Mouse (Mus musculus): ENCODE measurements around the gene Zeb2. TPM values are rescaled to one million over a fixed set of nuclear protein-coding genes. Genes with fewer than 3 reads are reported as not detected.

Zeb2 gene
- polyA plus RNA-seq, 1 experiment from 2014 or later = 37.4 TPM

- Histone ChIP-seq H3K27ac (no peak overlapping the region), H3K4me2 (replicated peaks) (no peak overlapping the region), H3K4me1 (replicated peaks) (no peaks in the 10 kb centered on the region), H3K36me3 (no peaks in the 10 kb centered on the region), H3K4me3 (replicated peaks) (no peak overlapping the region), H3K9me3 (no peaks in the 10 kb centered on the region), H3K9ac (no peak overlapping the region), H3K27me3 (replicated peaks) (no peaks in the 10 kb centered on the region)
- no peak for ATAC-seq
- WGBS = 72% methylated on average over 2 of the region's 2 CpGs
These were observed 151.2 kb downstream of the Zeb2 start for GRCm38 (mm10) chr2:44965834-44966555.

- Histone ChIP-seq H3K36me3 (no peaks in the 10 kb centered on the region), H3K27me3 (replicated peaks) (no peaks in the 10 kb centered on the region), H3K27ac (no peak overlapping the region), H3K4me1 (replicated peaks) (no peaks in the 10 kb centered on the region), H3K9ac (no peak overlapping the region), H3K4me3 (replicated peaks) (no peak overlapping the region), H3K4me2 (replicated peaks) (no peak overlapping the region), H3K9me3 (no peaks in the 10 kb centered on the region)
- WGBS = 86% methylated on average over 5 of the region's 5 CpGs
- no peak for ATAC-seq
These were observed 154.6 kb downstream of the Zeb2 start for GRCm38 (mm10) chr2:44962620-44963019.

GRCm38 (mm10) chr2:44961192-44961591, 156.0 kb downstream of the Zeb2 start:
- Histone ChIP-seq H3K4me2 (replicated peaks) (no peak overlapping the region), H3K36me3 (no peaks in the 10 kb centered on the region), H3K4me1 (replicated peaks) (no peaks in the 10 kb centered on the region), H3K9ac (no peak overlapping the region), H3K4me3 (replicated peaks) (no peak overlapping the region), H3K27me3 (replicated peaks) (no peaks in the 10 kb centered on the region), H3K9me3 (no peaks in the 10 kb centered on the region), H3K27ac (no peak overlapping the region)
- no peak for ATAC-seq
- 85% methylated on average over 4 of the region's 4 CpGs for WGBS

- Histone ChIP-seq H3K27ac (no peak overlapping the region), H3K9ac (no peak overlapping the region), H3K27me3 (replicated peaks) (no peaks in the 10 kb centered on the region), H3K4me2 (replicated peaks) (no peak overlapping the region), H3K4me3 (replicated peaks) (no peak overlapping the region), H3K9me3 (no peaks in the 10 kb centered on the region), H3K4me1 (replicated peaks) (no peaks in the 10 kb centered on the region), H3K36me3 (no peaks in the 10 kb centered on the region)
- 77% methylated on average over 3 of the region's 3 CpGs for WGBS
- ATAC-seq = no peak
These were observed 156.6 kb downstream of the Zeb2 start for GRCm38 (mm10) chr2:44960561-44960960.

- H3K4me2 ChIP-seq (replicated peaks) = no peak overlapping the region
- no peaks in the 10 kb centered on the region for H3K36me3 ChIP-seq
- 80% methylated on average over 1 of the region's 1 CpGs for WGBS
- no peak overlapping the region for H3K4me3 ChIP-seq (replicated peaks)
- no peak overlapping the region for H3K9ac ChIP-seq
- H3K27me3 ChIP-seq (replicated peaks) = no peaks in the 10 kb centered on the region
- H3K27ac ChIP-seq = no peak overlapping the region
- H3K9me3 ChIP-seq = no peaks in the 10 kb centered on the region
- 0 out of 2 replicates have a peak, but pooled peaks cover 3% of the 10 kb centered on the region for H3K4me1 ChIP-seq (replicated peaks)
- ATAC-seq = no peak
These were observed 159.8 kb downstream of the Zeb2 start for GRCm38 (mm10) chr2:44957329-44957797.

- H3K36me3 ChIP-seq = no peaks in the 10 kb centered on the region
- 0 out of 2 replicates have a peak, but pooled peaks cover 3% of the 10 kb centered on the region for H3K4me1 ChIP-seq (replicated peaks)
- H3K27me3 ChIP-seq (replicated peaks) = no peaks in the 10 kb centered on the region
- peak; percentile 49; the same call in 1 of the 2 replicates for ATAC-seq
- WGBS = 46% methylated on average over 3 of the region's 3 CpGs
- 0 out of 2 replicates have a peak overlapping the region, but pooled peaks have one; percentile 25 for H3K27ac ChIP-seq
- H3K9me3 ChIP-seq = no peaks in the 10 kb centered on the region
- no peak overlapping the region for H3K4me2 ChIP-seq (replicated peaks)
- H3K9ac ChIP-seq = no peak overlapping the region
- no peak overlapping the region for H3K4me3 ChIP-seq (replicated peaks)
These were observed 161.0 kb downstream of the Zeb2 start for GRCm38 (mm10) chr2:44956232-44956631.

- no peaks in the 10 kb centered on the region for H3K9me3 ChIP-seq
- H3K4me1 ChIP-seq (replicated peaks) = 0 out of 2 replicates have a peak, but pooled peaks cover 3% of the 10 kb centered on the region
- H3K9ac ChIP-seq = no peak overlapping the region
- no peak overlapping the region for H3K27ac ChIP-seq
- no peak for ATAC-seq
- H3K4me2 ChIP-seq (replicated peaks) = no peak overlapping the region
- no peaks in the 10 kb centered on the region for H3K36me3 ChIP-seq
- WGBS = 73% methylated on average over 6 of the region's 6 CpGs
- H3K4me3 ChIP-seq (replicated peaks) = no peak overlapping the region
- no peaks in the 10 kb centered on the region for H3K27me3 ChIP-seq (replicated peaks)
These were observed 161.7 kb downstream of the Zeb2 start for GRCm38 (mm10) chr2:44955506-44955905.

GRCm38 (mm10) chr2:44954180-44954579, 163.0 kb downstream of the Zeb2 start:
- no peak for ATAC-seq
- Histone ChIP-seq H3K4me1 (replicated peaks) (0 out of 2 replicates have a peak, but pooled peaks cover 3% of the 10 kb centered on the region), H3K27ac (no peak overlapping the region), H3K36me3 (no peaks in the 10 kb centered on the region), H3K4me3 (replicated peaks) (no peak overlapping the region), H3K9ac (no peak overlapping the region), H3K4me2 (replicated peaks) (no peak overlapping the region), H3K27me3 (replicated peaks) (no peaks in the 10 kb centered on the region), H3K9me3 (no peaks in the 10 kb centered on the region)
- WGBS = 79% methylated on average over 1 of the region's 1 CpGs

GRCm38 (mm10) chr2:44952830-44953422, 164.3 kb downstream of the Zeb2 start:
- H3K9me3 ChIP-seq = no peaks in the 10 kb centered on the region
- H3K36me3 ChIP-seq = no peaks in the 10 kb centered on the region
- no peak overlapping the region for H3K27ac ChIP-seq
- H3K4me2 ChIP-seq (replicated peaks) = no peak overlapping the region
- no peaks in the 10 kb centered on the region for H3K27me3 ChIP-seq (replicated peaks)
- H3K4me1 ChIP-seq (replicated peaks) = 0 out of 2 replicates have a peak, but pooled peaks cover 3% of the 10 kb centered on the region
- H3K4me3 ChIP-seq (replicated peaks) = no peak overlapping the region
- ATAC-seq = peak; percentile 71
- 42% methylated on average over 6 of the region's 6 CpGs for WGBS
- H3K9ac ChIP-seq = no peak overlapping the region

- no peak overlapping the region for H3K4me3 ChIP-seq (replicated peaks)
- no peaks in the 10 kb centered on the region for H3K36me3 ChIP-seq
- H3K27me3 ChIP-seq (replicated peaks) = no peaks in the 10 kb centered on the region
- ATAC-seq = no peak
- H3K9ac ChIP-seq = no peak overlapping the region
- no peak overlapping the region for H3K4me2 ChIP-seq (replicated peaks)
- H3K9me3 ChIP-seq = no peaks in the 10 kb centered on the region
- 66% methylated on average over 4 of the region's 4 CpGs for WGBS
- no peak overlapping the region for H3K27ac ChIP-seq
- H3K4me1 ChIP-seq (replicated peaks) = 0 out of 2 replicates have a peak, but pooled peaks cover 3% of the 10 kb centered on the region
These were observed 165.5 kb downstream of the Zeb2 start for GRCm38 (mm10) chr2:44951651-44952213.

- 97% methylated on average over 2 of the region's 2 CpGs for WGBS
- Histone ChIP-seq H3K9ac (no peak overlapping the region), H3K4me2 (replicated peaks) (no peak overlapping the region), H3K4me1 (replicated peaks) (no peaks in the 10 kb centered on the region), H3K27me3 (replicated peaks) (no peaks in the 10 kb centered on the region), H3K27ac (no peak overlapping the region), H3K36me3 (no peaks in the 10 kb centered on the region), H3K4me3 (replicated peaks) (no peak overlapping the region), H3K9me3 (no peaks in the 10 kb centered on the region)
- ATAC-seq = no peak
These were observed 172.5 kb downstream of the Zeb2 start for GRCm38 (mm10) chr2:44944689-44945088.

Data from intestine, embryonic 15.5 days (tissue).